Mouse (Mus musculus): ENCODE measurements around the gene Ccser2.

DNA sequence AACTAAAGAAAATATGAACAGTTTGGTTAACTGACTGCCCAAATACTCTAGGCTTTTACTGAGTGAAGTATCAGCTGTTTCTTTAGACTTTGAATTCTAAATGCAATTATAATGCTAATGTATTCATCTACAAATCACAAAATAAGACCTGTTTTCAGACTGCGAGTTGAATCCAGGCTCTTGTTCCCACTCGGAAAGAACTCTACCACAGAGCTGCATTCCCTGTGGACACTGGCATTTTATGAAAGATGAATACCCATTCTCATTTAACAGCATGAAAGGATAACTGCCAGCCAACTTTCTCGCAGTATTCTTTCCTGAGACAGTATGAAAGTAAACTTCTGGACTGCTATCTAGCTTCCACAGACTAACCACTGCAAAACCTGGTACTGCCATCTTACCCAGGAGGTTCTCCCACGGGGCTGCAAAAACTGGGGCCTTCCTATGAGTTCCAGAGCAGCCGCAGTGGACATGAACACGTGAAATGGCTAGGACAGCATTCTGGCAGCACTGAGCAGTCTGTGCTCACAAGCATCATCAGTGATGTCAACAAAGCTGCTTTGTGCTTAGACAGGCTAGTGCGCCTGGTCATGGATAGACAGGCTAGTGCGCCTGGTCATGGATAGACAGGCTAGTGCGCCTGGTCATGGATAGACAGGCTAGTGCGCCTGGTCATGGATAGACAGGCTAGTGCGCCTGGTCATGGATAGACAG is 62.6 kb downstream of the Ccser2 start:
- no peak for TF ChIP-seq HCFC1 (IDR thresholded peaks at IDR 0.05; ENCODE audit: low read depth, low read length)
- no peak for TF ChIP-seq EP300 (IDR thresholded peaks at IDR 0.05; ENCODE audit: low read length)
- no peak for TF ChIP-seq POLR2A (IDR thresholded peaks at IDR 0.05; ENCODE audit: low read depth, low read length)
